ENCODE assay signal across 12 mouse cellular contexts in the genomic region with DNA sequence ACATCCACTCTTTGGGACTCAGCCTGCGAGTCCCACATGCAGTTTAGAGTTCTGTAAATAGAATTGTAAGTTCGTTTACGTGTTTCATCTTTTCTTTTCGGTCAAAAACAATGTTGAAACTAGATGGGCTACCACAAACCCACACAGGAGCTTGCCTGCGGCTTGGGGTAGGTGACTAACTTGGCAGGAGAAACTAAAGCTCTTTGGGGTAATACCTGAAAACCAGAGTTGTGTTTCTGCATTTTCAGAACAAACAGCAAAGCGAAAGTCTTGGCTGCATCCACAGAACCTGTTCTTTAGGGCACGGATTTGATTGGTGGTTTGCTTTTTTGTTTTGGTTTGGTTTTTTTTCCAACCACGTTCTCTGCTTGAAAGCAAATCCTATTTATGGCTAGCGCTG.
DNase-seq lines count a peak whose midpoint lies in the region; ATAC-seq and TF ChIP-seq lines count a peak whose summit lies in the region.
"Had no signal": no experiment of that assay in that cellular context is flagged by ENCODE, and none has a peak within 500 bp of the region (broad histone marks: within the 10 kb centered on the region; RNA-seq: fewer than 3 reads in every experiment).

No protein-coding gene starts in this region.

- peak overlapping the region; percentile 71 for H3K4me3 ChIP-seq in heart, embryonic 15.5 days
- no peak overlapping the region for H3K4me3 ChIP-seq in heart, adult 2 months
- peak overlapping the region; percentile 54 for H3K4me3 ChIP-seq in embryonic facial prominence, embryonic 13.5 days
- peak overlapping the region; percentile 40 for H3K4me3 ChIP-seq in hindbrain, embryonic 15.5 days
- H3K4me3 ChIP-seq in midbrain, embryonic 13.5 days (replicated peaks): 0 out of 2 replicates have a peak overlapping the region, but pooled peaks have one; percentile 58

- H3K9ac ChIP-seq in heart, embryonic 15.5 days: no peak overlapping the region
- H3K9ac ChIP-seq in heart, adult 2 months (ENCODE audit: low read depth, low read length): no peak overlapping the region
- H3K9ac ChIP-seq in embryonic facial prominence, embryonic 13.5 days: no peak overlapping the region
- no peak overlapping the region for H3K9ac ChIP-seq in hindbrain, embryonic 15.5 days
- H3K9ac ChIP-seq in midbrain, embryonic 13.5 days (replicated peaks): no peak overlapping the region; the same call in 1 of the 2 replicates

- no peak for DNase-seq in heart, adult 2 months
- DNase-seq in urinary bladder, postnatal 14 days (ENCODE audit: low spot score): no peak
- DNase-seq in ovary, postnatal 36 days (ENCODE audit: low spot score): no peak
- no peak for DNase-seq in gastrocnemius, postnatal 4 days (ENCODE audit: low spot score in 2 of 2)
- DNase-seq: adrenal gland, postnatal 14 days; kidney, adult 9 months; thymus, postnatal 36 days had no signal

- no peak for TF ChIP-seq EP300 in heart, adult 2 months (IDR thresholded peaks at IDR 0.05; ENCODE audit: insufficient read depth, low read depth, low read length)

- H3K4me1 ChIP-seq in heart, embryonic 15.5 days (replicated peaks): peaks cover 28% of the 10 kb centered on the region
- peaks cover 2% of the 10 kb centered on the region; the same call in 1 of the 2 replicates for H3K4me1 ChIP-seq in heart, adult 2 months (ENCODE audit: control insufficient read depth, insufficient read depth, low read length)
- peaks cover 20% of the 10 kb centered on the region for H3K4me1 ChIP-seq in embryonic facial prominence, embryonic 13.5 days
- peaks cover 33% of the 10 kb centered on the region for H3K4me1 ChIP-seq in hindbrain, embryonic 15.5 days (replicated peaks)
- peaks cover 35% of the 10 kb centered on the region for H3K4me1 ChIP-seq in midbrain, embryonic 13.5 days (replicated peaks)

- peak overlapping the region; percentile 97 for H3K4me2 ChIP-seq in heart, embryonic 15.5 days
- peak overlapping the region; percentile 96 for H3K4me2 ChIP-seq in embryonic facial prominence, embryonic 13.5 days
- peak overlapping the region; percentile 84 for H3K4me2 ChIP-seq in hindbrain, embryonic 15.5 days
- H3K4me2 ChIP-seq in midbrain, embryonic 13.5 days (replicated peaks): peak overlapping the region; percentile 97

- TF ChIP-seq CTCF in heart, adult 2 months (IDR thresholded peaks at IDR 0.05): no peak

- H3K9me3 ChIP-seq in heart, embryonic 15.5 days (replicated peaks): no peaks in the 10 kb centered on the region
- no peaks in the 10 kb centered on the region for H3K9me3 ChIP-seq in embryonic facial prominence, embryonic 13.5 days
- no peaks in the 10 kb centered on the region for H3K9me3 ChIP-seq in hindbrain, embryonic 15.5 days
- H3K9me3 ChIP-seq in midbrain, embryonic 13.5 days: no peaks in the 10 kb centered on the region
- H3K9me3 ChIP-seq: megakaryocyte, embryonic 14.5 days had no signal

- TF ChIP-seq POLR2A in heart, adult 2 months (IDR thresholded peaks at IDR 0.05; ENCODE audit: insufficient read depth, low read depth, low read length): no peak

- H3K27ac ChIP-seq in heart, embryonic 15.5 days: no peak overlapping the region
- no peak overlapping the region for H3K27ac ChIP-seq in heart, adult 2 months
- H3K27ac ChIP-seq in embryonic facial prominence, embryonic 13.5 days: no peak overlapping the region
- H3K27ac ChIP-seq in hindbrain, embryonic 15.5 days (replicated peaks): no peak overlapping the region
- no peak overlapping the region for H3K27ac ChIP-seq in midbrain, embryonic 13.5 days

- intact Hi-C loops in heart, adult 2 months (cut with DNase I): loop anchor here (10.0 kb wide), 1 partner anchor 381 kb away; no protein-coding TSS in a partner anchor

- no peaks in the 10 kb centered on the region for H3K36me3 ChIP-seq in heart, embryonic 15.5 days
- H3K36me3 ChIP-seq in heart, adult 2 months (ENCODE audit: control insufficient read depth, insufficient read depth, low read length): no peaks in the 10 kb centered on the region
- H3K36me3 ChIP-seq in embryonic facial prominence, embryonic 13.5 days: no peaks in the 10 kb centered on the region
- H3K36me3 ChIP-seq in hindbrain, embryonic 15.5 days: no peaks in the 10 kb centered on the region
- H3K36me3 ChIP-seq in midbrain, embryonic 13.5 days: no peaks in the 10 kb centered on the region

- H3K79me2 ChIP-seq in heart, adult 2 months (replicated peaks; ENCODE audit: control insufficient read depth, insufficient read depth, low read length): no peaks in the 10 kb centered on the region

- 44% methylated on average over 9 of the region's 9 CpGs for WGBS in heart, embryonic 15.5 days
- 65% methylated on average over 9 of the region's 9 CpGs for WGBS in heart, adult 2 months
- WGBS in embryonic facial prominence, embryonic 13.5 days: 8% methylated on average over 9 of the region's 9 CpGs
- WGBS in hindbrain, embryonic 15.5 days: 20% methylated on average over 9 of the region's 9 CpGs
- WGBS in midbrain, embryonic 13.5 days: 14% methylated on average over 9 of the region's 9 CpGs

- H3K27me3 ChIP-seq in heart, embryonic 15.5 days: no peaks in the 10 kb centered on the region
- H3K27me3 ChIP-seq in heart, adult 2 months (ENCODE audit: control insufficient read depth, insufficient read depth, low read length): no peaks in the 10 kb centered on the region
- H3K27me3 ChIP-seq in embryonic facial prominence, embryonic 13.5 days: peaks cover 58% of the 10 kb centered on the region
- H3K27me3 ChIP-seq in hindbrain, embryonic 15.5 days: peaks cover 18% of the 10 kb centered on the region
- peaks cover 33% of the 10 kb centered on the region for H3K27me3 ChIP-seq in midbrain, embryonic 13.5 days

- ATAC-seq in heart, embryonic 15.5 days (replicated peaks; ENCODE audit: insufficient number of reproducible peaks, insufficient read depth, low FRiP score, low read depth): no peak
- no peak for ATAC-seq in embryonic facial prominence, embryonic 13.5 days (ENCODE audit: insufficient number of reproducible peaks, insufficient read depth, low FRiP score, low TSS enrichment, low read depth)
- no peak for ATAC-seq in hindbrain, embryonic 15.5 days (ENCODE audit: low FRiP score, low read depth)
- no peak for ATAC-seq in midbrain, embryonic 13.5 days
